Comparison of ENCODE assay signal across 8 mouse cellular contexts in genomic region chr8:127139154-127139553, GRCm38 (mm10).
DNase-seq lines count a peak whose midpoint lies in the region; ATAC-seq and TF ChIP-seq lines count a peak whose summit lies in the region.

No protein-coding gene starts in this region.

- intact Hi-C loops in left cerebral cortex, postnatal 4 days (cut with DNase I) = loop anchor here (10.0 kb wide), 1 partner anchor 74 kb away; the partner anchor contains the start of gene Pard3

- peak; percentile 66 for DNase-seq in hindbrain, embryonic 10.5 days (ENCODE audit: low spot score)
- peak; percentile 90 for DNase-seq in embryo, embryonic 10 days (ENCODE audit: low spot score)
- DNase-seq in gastrocnemius, postnatal 4 days (ENCODE audit: low spot score in 2 of 2) = peak; percentile 42 to 81
- DNase-seq in kidney, adult 2 months = peak; percentile 92
- peak; percentile 86 for DNase-seq in left cerebral cortex, postnatal 4 days
- peak; percentile 89 for DNase-seq in testis, postnatal 10 days (ENCODE audit: low spot score)

- H3K4me1 ChIP-seq in hindbrain, embryonic 10.5 days (replicated peaks) = peaks cover 26% of the 10 kb centered on the region
- H3K4me1 ChIP-seq in hindbrain, embryonic 12.5 days = no peaks in the 10 kb centered on the region
- peaks cover 31% of the 10 kb centered on the region for H3K4me1 ChIP-seq in kidney, adult 2 months (ENCODE audit: control insufficient read depth, insufficient read depth, low read length)
- H3K4me1 ChIP-seq in midbrain, embryonic 16.5 days (ENCODE audit: control insufficient read depth, insufficient read depth, low read length) = no peaks in the 10 kb centered on the region

- ATAC-seq in hindbrain, embryonic 12.5 days (ENCODE audit: low FRiP score) = no peak
- ATAC-seq in midbrain, embryonic 16.5 days = peak; percentile 51; the same call in 1 of the 2 replicates

- peak; percentile 88 for TF ChIP-seq CTCF in kidney, adult 2 months (conservative IDR thresholded peaks at IDR 0.05; ENCODE audit: insufficient read depth, insufficient read length, low read depth, low read length)

- no peaks in the 10 kb centered on the region for H3K36me3 ChIP-seq in hindbrain, embryonic 10.5 days
- no peaks in the 10 kb centered on the region for H3K36me3 ChIP-seq in hindbrain, embryonic 12.5 days
- no peaks in the 10 kb centered on the region for H3K36me3 ChIP-seq in kidney, adult 2 months (ENCODE audit: control insufficient read depth, insufficient read depth, low read length)
- H3K36me3 ChIP-seq in midbrain, embryonic 16.5 days (ENCODE audit: control insufficient read depth, insufficient read depth, low read length) = no peaks in the 10 kb centered on the region

- H3K9ac ChIP-seq in hindbrain, embryonic 12.5 days = no peak overlapping the region
- no peak overlapping the region for H3K9ac ChIP-seq in midbrain, embryonic 16.5 days (ENCODE audit: low read depth, low read length)

- no peak overlapping the region for H3K27ac ChIP-seq in hindbrain, embryonic 10.5 days
- no peak overlapping the region for H3K27ac ChIP-seq in hindbrain, embryonic 12.5 days
- no peak overlapping the region for H3K27ac ChIP-seq in kidney, adult 2 months (ENCODE audit: insufficient read depth, low read depth, low read length)
- H3K27ac ChIP-seq in midbrain, embryonic 16.5 days (ENCODE audit: low read length) = no peak overlapping the region

- TF ChIP-seq POLR2A in kidney, adult 2 months (IDR thresholded peaks at IDR 0.05; ENCODE audit: low read depth, low read length) = no peak

- H3K4me2 ChIP-seq in hindbrain, embryonic 12.5 days (replicated peaks) = no peak overlapping the region
- no peak overlapping the region for H3K4me2 ChIP-seq in midbrain, embryonic 16.5 days (ENCODE audit: low read length)

- no peaks in the 10 kb centered on the region for H3K27me3 ChIP-seq in hindbrain, embryonic 10.5 days (ENCODE audit: insufficient read depth, poor library complexity, severe bottlenecking)
- no peaks in the 10 kb centered on the region for H3K27me3 ChIP-seq in hindbrain, embryonic 12.5 days
- no peaks in the 10 kb centered on the region for H3K27me3 ChIP-seq in kidney, adult 2 months (replicated peaks; ENCODE audit: control insufficient read depth, insufficient read depth, low read length)
- H3K27me3 ChIP-seq in midbrain, embryonic 16.5 days (ENCODE audit: control insufficient read depth, insufficient read depth, low read depth, low read length) = no peaks in the 10 kb centered on the region

- no peak overlapping the region for H3K4me3 ChIP-seq in hindbrain, embryonic 10.5 days
- H3K4me3 ChIP-seq in hindbrain, embryonic 12.5 days = no peak overlapping the region
- H3K4me3 ChIP-seq in kidney, adult 2 months (ENCODE audit: insufficient read depth, low read depth, low read length) = no peak overlapping the region
- H3K4me3 ChIP-seq in midbrain, embryonic 16.5 days (ENCODE audit: low read depth, low read length) = no peak overlapping the region

- no peaks in the 10 kb centered on the region for H3K9me3 ChIP-seq in hindbrain, embryonic 10.5 days
- H3K9me3 ChIP-seq in hindbrain, embryonic 12.5 days (replicated peaks) = no peaks in the 10 kb centered on the region
- H3K9me3 ChIP-seq in midbrain, embryonic 16.5 days (replicated peaks; ENCODE audit: control insufficient read depth, low read length, poor library complexity, severe bottlenecking) = no peaks in the 10 kb centered on the region

- 48% methylated on average over 1 of the region's 1 CpGs for WGBS in hindbrain, embryonic 10.5 days
- 71% methylated on average over 1 of the region's 1 CpGs for WGBS in hindbrain, embryonic 12.5 days
- 3% methylated on average over 1 of the region's 1 CpGs for WGBS in kidney, adult 2 months
- WGBS in midbrain, embryonic 16.5 days = 37% methylated on average over 1 of the region's 1 CpGs
